Mouse (Mus musculus) gastrocnemius, postnatal 10 days (tissue): ENCODE measurements at regions not wholly inside any gene's neighbourhood (a gene's known extent, or its start where the extent isn't known, plus 50 kb on each side); places are given as distances from the start of the nearest gene placed in this dataset.
"Not testable (repeated sequence)": the region's sequence is repeated elsewhere in the genome, so short reads cannot be mapped to it uniquely, and the experiment has no call there.

Experiments used
- DNase-seq: peaks from one replicate; pipeline ENCODE4 v3.0.0; 2021; ENCODE audit warnings: mixed read lengths

DNA sequence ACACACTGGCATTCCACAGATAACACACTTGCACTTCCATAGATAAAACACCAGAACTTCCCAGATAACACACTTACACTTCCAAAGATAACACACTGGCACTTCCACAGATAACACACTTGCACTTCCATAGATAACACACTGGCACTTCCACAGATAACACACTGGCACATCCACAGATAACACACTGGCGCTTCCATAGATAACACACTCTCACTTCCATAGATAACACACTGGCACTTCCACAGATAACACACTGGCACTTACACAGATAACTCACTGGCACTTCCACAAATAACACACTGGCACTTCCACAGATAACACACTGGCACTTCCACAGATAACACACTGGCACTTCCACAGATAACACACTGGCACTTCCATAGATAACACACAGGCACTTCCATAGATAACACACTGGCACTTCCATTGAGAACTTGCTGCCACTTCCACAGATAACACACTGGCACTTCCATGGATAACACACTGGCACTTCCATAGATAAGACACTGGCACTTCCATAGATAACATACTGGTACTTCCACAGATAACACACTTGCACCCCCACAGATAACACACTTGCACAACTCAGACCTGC lies 170.0 kb upstream of the Afdn start:
- DNase-seq: not testable (repeated sequence)
